Mouse (Mus musculus) left cerebral cortex, adult 8-10 months (tissue): ENCODE data around the gene Aff1. TPM values are rescaled to one million over a fixed set of nuclear protein-coding genes. Genes with fewer than 3 reads are reported as not detected.
A peak's percentile ranks its signal among the peaks of the same experiment; 100 is the strongest.

ENCODE experiments used
- DNase-seq, 2 experiments: peaks; one replicate each; pipeline ENCODE4 v3.0.0; 2022; ENCODE audit warnings: low spot score in 2 of 2
- total RNA-seq, 4 experiments: library from RNA; stranded (reverse); gene quantifications; 2 replicates each; pipeline ENCODE4 v1.2.4; 2022

The Aff1 gene
- total RNA-seq, 4 experiments from 2014 or later, result 14.5 to 17.8 (median 15.7) TPM

DNA sequence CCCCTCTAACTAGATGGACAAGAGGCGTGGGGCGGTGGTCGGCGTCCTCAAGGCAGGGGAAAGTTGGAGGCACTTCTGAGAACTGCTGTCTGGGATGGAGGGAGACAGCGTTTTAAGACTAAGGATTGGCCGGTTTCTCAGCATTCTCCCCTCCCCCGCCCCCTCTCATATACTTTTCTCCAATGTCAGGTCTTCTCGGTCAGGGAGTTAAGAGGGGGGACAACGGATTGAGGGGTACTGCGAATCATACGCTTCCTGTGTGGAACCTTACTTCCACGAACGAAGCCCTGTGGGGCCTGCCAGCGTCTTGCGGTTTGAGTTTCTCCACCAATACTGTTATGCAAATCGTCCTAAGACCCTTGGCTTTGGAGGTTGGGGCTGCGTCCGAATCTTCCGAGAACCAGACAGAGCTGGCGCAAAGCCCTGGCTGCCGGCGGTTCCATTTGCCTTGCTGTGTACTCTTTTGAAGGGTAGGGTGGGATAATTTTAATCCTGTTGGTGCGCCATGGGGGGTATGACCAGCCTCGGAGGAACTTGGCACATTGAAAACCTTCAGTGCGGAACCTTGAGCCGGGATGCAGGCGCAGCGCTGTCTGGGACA lies 967 bp downstream of the Aff1 start:
- no peak for DNase-seq

- no peak for DNase-seq
These were observed 1.9 kb downstream of the Aff1 start for GRCm38 (mm10) chr5:103694094-103694493.

DNA sequence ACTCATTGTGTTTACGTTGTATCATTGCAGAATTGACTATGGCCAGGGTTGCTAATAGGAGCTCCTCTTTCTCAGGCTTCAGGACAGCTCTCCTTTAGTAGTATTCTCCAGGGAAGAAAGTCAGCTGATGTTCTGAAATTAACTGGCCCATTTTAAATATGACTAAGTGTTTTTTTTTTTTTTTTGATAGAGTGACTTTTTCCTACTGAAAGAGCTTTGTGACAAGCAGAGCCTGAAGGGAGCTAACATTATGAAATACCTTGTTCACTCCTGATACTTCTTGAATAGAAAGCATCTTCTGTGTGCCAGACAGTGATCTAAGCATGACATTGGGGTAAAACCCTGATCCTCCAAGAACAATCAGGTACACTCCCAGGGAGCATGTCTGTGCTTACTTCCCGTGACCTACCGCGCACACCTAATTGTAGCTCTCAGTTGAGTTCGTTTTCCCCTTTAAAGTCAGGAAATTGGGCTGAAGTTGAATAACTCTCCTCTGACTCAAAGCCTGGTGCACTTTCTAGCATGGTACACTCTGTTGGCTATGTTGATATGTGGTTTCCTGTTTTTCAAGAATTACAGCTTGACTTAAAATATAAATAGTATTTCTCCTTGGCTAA lies 5.8 kb downstream of the Aff1 start:
- DNase-seq, result no peak

- DNase-seq, result no peak
These were observed 6.4 kb downstream of the Aff1 start for GRCm38 (mm10) chr5:103698577-103698976.

- DNase-seq, result no peak
These were observed 7.4 kb downstream of the Aff1 start for GRCm38 (mm10) chr5:103699537-103699936.

DNA sequence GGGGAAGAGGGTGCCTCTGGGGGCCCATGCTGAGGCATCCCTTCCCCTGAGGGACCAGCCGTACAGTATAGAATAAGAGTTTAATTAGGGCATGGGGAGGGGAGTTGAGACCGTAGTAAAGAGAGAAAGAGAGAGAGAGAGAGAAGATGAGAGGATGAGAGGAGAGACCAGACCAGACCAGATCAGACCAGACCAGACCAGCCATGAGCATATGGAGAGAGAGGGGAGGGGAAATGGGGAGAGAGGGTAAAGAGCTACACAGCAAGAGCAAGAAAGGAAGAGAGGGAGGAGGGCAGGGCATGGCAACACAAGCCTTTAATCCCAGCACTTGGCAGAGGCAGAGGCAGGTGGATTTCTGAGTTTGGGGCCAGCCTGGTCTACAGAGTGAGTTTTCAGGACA lies 8.5 kb downstream of the Aff1 start:
- DNase-seq, result no peak

GRCm38 (mm10) chr5:103701466-103701865 lies 9.3 kb downstream of the Aff1 start:
- DNase-seq, result no peak

GRCm38 (mm10) chr5:103702527-103702926 lies 10.4 kb downstream of the Aff1 start:
- DNase-seq, result no peak

- DNase-seq, result no peak
These were observed 13.2 kb downstream of the Aff1 start for GRCm38 (mm10) chr5:103705331-103705730.

DNA sequence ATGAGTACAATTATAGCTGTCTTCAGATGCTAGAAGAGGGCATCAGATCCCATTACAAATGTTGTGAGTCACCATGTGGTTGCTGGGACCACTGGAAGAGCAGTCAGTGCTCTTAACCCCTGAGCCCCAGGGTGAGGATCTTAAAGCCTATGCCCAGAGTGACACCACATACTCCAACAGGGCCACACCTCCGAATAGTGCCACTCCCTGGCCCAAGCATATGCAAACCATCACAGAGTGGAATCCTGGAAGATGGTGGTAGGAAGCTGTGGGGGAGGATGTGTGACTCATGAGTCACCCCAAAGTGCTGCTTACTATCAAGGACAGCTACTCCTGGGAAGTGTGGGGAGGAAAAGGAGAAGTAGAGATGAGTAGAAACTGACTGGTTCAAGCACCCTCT lies 13.7 kb downstream of the Aff1 start:
- peak in 1 of 2 experiments; percentile 28 for DNase-seq

- no peak for DNase-seq
These were observed 16.9 kb downstream of the Aff1 start for GRCm38 (mm10) chr5:103709044-103709443.

- peak in 1 of 2 experiments; percentile 23 for DNase-seq
These were observed 19.7 kb downstream of the Aff1 start for GRCm38 (mm10) chr5:103711886-103712285.

- DNase-seq, result no peak
These were observed 21.2 kb downstream of the Aff1 start for GRCm38 (mm10) chr5:103713422-103713821.

DNA sequence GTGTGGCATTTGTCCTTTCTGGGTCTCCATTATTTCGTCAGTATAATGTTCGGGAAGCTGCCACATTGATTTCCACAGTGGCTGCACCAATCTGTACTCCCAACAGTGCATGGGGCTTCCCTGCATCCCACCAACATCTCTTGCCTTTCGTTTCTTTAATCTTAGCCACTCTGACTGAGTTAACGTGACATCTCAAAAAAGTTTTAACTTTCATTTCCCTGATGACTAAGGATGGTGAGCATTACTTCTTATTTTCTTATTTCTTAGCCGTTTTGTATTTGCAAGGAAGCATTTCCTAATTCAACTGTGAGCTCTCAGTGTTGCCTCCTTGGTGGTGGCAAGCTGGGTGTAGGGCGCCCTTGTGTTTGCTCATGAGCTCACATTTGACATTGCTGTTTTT lies 22.8 kb downstream of the Aff1 start:
- no peak for DNase-seq

DNA sequence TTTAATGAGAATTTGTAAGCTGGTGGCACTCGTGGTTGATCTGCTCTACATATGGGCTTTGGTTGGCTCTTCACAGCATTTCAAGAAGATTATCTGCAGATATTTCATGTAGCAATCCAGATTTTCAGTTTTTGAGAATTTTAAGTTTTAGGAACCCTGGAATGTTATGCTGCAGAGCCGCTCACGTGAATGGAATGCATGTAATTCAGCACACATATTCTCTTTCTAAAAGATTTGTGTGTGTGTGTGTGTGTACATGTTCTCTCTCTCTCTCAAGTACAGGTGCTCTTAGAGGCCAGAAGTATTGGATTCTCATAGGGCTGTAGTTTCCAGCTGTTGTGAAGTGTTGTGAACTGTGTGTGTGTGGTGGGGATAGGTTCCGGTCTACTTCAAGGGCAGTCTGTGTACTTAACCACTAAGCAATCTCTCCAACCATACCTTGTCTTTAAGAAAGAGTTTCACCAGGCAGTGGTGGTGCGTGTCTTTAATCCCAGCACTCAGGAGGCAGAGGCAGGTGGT lies 24.7 kb downstream of the Aff1 start:
- DNase-seq, result no peak

DNA sequence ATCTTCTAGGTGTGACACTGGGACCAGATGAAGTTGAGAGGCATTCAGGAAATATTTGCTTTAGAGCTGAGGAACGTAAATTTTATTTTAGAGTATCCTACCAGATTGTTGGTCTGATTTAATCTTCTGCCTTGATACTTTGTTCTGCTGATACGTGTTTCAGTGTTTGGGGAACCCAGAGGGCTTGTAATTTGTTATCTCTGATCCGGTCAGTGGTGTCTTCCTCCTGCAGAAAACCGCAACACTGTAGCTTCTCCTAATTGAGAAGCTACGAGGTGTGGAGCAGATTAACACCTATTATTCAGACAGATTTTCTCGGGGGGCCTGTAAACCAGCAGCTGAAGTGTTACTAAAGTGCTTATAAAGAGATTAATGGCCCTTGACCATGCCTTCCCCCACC lies 27.0 kb downstream of the Aff1 start:
- DNase-seq, result no peak

- DNase-seq, result no peak
These were observed 27.7 kb downstream of the Aff1 start for GRCm38 (mm10) chr5:103719851-103720250.

DNA sequence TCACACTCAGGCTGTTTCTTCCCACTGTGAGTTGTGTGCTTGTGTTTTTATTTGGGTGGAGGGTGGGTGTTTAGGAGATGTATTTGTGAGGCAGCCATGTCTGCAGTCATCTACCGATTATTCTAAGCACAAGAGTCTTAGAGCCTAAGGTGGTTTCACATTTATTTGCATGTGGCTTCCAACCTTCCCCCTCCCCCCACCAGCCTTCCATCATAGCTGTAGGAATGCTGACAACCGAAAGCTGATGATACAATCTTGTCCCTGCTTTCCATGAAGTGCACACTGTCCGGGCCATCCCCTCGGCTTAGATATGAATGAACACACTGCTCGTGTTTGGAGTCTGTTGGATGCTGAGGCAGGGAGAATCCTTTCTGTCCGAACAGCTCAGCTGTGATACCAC lies 28.8 kb downstream of the Aff1 start:
- DNase-seq, result no peak

DNA sequence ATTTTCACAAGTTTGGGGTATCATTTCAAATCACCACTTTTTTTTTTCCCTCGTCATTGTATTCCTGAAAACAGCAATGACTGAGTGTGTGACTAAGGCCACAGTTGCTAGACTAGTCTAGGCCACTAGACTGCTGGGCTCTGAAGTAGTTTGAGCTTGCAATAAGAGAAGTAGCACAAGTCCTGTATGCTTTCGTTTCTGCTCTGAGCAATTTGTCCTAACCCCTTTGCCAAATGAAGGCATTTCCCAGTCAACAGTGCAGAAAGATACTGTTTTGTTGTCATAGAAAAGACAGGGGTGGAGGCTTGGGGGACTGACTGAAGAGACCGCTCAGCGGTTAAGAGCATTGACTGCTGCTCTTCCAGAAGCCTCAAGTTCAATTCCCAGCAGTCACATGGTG lies 29.3 kb downstream of the Aff1 start:
- DNase-seq, result no peak

DNA sequence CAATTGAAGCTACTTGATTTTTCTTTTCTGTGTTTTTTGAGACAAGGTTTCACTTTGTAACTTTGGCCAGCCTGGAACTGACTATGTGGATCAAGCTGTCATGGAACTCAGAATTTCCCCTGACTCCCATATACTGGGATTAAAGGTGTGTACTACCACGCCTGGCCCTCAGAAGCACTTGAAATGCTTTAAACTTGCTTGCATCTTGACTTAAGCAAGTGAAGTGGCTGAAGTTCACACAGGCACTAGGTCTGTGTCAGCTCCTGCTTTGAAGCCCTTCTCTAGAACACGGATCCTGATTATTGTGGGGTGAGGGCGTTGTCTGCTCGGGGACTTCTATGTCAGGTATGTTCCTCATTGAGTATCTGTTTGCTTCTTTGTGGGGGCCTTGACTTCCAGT lies 30.5 kb downstream of the Aff1 start:
- DNase-seq, result no peak

GRCm38 (mm10) chr5:103724384-103724783 lies 32.2 kb downstream of the Aff1 start:
- DNase-seq, result no peak

GRCm38 (mm10) chr5:103724823-103725222 lies 32.6 kb downstream of the Aff1 start:
- no peak for DNase-seq
